Mouse (Mus musculus): ENCODE data around the gene Sdk1. TPM values are rescaled to one million over a fixed set of nuclear protein-coding genes. Genes with fewer than 3 reads are reported as not detected.

Sdk1 gene
- under 1 TPM in 6 of 26 experiments, not detected in 20; 0.06 to 0.51 (median 0.36) TPM for total RNA-seq (2018; cell fraction: chromatin; rRNA removed)
- under 1 TPM in 13 of 26 experiments, not detected in 13; under 0.01 to 0.37 (median 0.04) TPM for total RNA-seq (2018; cell fraction: cytosol; rRNA removed)
- under 1 TPM in 6 of 26 experiments, not detected in 20; 0.05 to 0.60 (median 0.06) TPM for total RNA-seq (2018; cell fraction: nucleus; rRNA removed)
- polyA plus RNA-seq (2018) = not detected in 3 replicates

- Histone ChIP-seq H3K4me3 (ENCODE audit: inconsistent target) (no peak within 1 kb of the TSS), H3K36me3 (ENCODE audit: inconsistent target) (no peaks in the 10 kb centered on the region), H3K79me2 (ENCODE audit: inconsistent target) (no peaks in the 10 kb centered on the region), H3K27ac (no peak within 1 kb of the TSS)
- 2% methylated on average over 57 of the region's 77 CpGs for WGBS (ENCODE audit: missing documents)
Measured at GRCm38 (mm10) chr5:141240841-141241543, at the start of gene Sdk1. Gene Sdk1 (plus strand): TSS chr5:141241490.

DNA sequence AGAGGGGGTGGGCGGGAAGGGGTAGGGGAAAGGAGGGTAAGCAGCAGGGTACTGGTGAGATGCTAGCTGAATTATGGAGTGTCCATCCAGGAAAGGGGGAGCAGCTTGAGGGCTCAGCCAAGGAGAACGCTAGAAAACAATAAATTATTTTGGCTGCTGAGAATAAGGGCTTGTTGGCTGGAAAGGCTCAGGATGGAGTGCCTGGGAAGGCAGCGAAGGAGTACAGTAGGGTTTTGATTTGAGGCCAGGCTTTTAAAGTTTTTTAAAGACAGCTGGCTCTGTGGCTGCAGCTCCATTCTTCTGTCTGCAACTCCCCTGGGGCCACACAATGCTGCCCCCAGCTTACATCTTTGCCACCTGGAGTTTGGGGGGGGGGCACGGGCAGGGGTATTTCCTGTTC, 44.0 kb upstream of the Sdk1 start:
- H3K36me3 ChIP-seq (ENCODE audit: inconsistent target) = no peaks in the 10 kb centered on the region
- H3K4me3 ChIP-seq (ENCODE audit: inconsistent target) = no peak overlapping the region
- WGBS (ENCODE audit: missing documents) = 28% methylated on average over 3 of the region's 4 CpGs
- no peaks in the 10 kb centered on the region for H3K79me2 ChIP-seq (ENCODE audit: inconsistent target)
- H3K27ac ChIP-seq = no peak overlapping the region

- Histone ChIP-seq H3K36me3 (ENCODE audit: inconsistent target) (no peaks in the 10 kb centered on the region), H3K4me3 (ENCODE audit: inconsistent target) (no peak overlapping the region), H3K27ac (no peak overlapping the region), H3K79me2 (ENCODE audit: inconsistent target) (no peaks in the 10 kb centered on the region)
- WGBS (ENCODE audit: missing documents) = 88% methylated on average over 11 of the region's 11 CpGs
Measured at GRCm38 (mm10) chr5:141202276-141203065, 38.8 kb upstream of the Sdk1 start.

GRCm38 (mm10) chr5:141207061-141207460, 34.2 kb upstream of the Sdk1 start:
- H3K79me2 ChIP-seq (ENCODE audit: inconsistent target) = no peaks in the 10 kb centered on the region
- WGBS (ENCODE audit: missing documents) = 26% methylated on average over 5 of the region's 5 CpGs

DNA sequence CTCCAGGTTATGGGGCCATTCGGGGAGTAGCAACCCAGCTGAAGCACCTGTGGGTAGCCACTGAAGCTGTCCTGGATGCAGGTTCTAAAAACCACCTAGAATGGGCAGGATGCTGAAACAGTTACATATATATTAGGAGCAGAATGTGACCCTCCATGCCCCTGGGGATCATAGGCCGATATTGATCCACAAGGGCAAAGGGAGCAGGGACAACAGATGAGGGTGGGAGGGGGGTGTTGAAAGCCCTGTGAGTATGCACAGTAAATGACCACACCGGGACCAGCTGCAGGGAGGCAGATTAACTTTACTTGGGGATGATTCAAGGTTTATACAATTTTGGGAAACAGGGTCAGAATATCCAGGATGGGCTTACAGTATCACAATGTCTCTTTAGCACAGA, 16.0 kb upstream of the Sdk1 start:
- Histone ChIP-seq H3K79me2 (ENCODE audit: inconsistent target) (no peaks in the 10 kb centered on the region), H3K36me3 (ENCODE audit: inconsistent target) (no peaks in the 10 kb centered on the region), H3K27ac (no peak overlapping the region), H3K4me3 (ENCODE audit: inconsistent target) (no peak overlapping the region)
- WGBS (ENCODE audit: missing documents) = 77% methylated on average over 3 of the region's 3 CpGs

More at GRCm38 (mm10) chr5:141207061-141207460, 34.2 kb upstream of the Sdk1 start:
- Histone ChIP-seq H3K4me3 (ENCODE audit: inconsistent target) (no peak overlapping the region), H3K36me3 (ENCODE audit: inconsistent target) (no peaks in the 10 kb centered on the region), H3K27ac (no peak overlapping the region)

GRCm38 (mm10) chr5:141234326-141234725, 7.0 kb upstream of the Sdk1 start:
- WGBS (ENCODE audit: missing documents) = 31% methylated on average over 4 of the region's 4 CpGs
- H3K79me2 ChIP-seq (ENCODE audit: inconsistent target) = no peaks in the 10 kb centered on the region
- no peak overlapping the region for H3K4me3 ChIP-seq (ENCODE audit: inconsistent target)
- no peak overlapping the region for H3K27ac ChIP-seq
- no peaks in the 10 kb centered on the region for H3K36me3 ChIP-seq (ENCODE audit: inconsistent target)

- Histone ChIP-seq H3K79me2 (ENCODE audit: inconsistent target) (no peaks in the 10 kb centered on the region), H3K4me3 (ENCODE audit: inconsistent target) (no peak overlapping the region), H3K27ac (no peak overlapping the region), H3K36me3 (ENCODE audit: inconsistent target) (no peaks in the 10 kb centered on the region)
- 30% methylated on average over 5 of the region's 5 CpGs for WGBS (ENCODE audit: missing documents)
Measured at GRCm38 (mm10) chr5:141239401-141239800, 1.9 kb upstream of the Sdk1 start.

- WGBS (ENCODE audit: missing documents) = 7% methylated on average over 10 of the region's 10 CpGs
- Histone ChIP-seq H3K79me2 (ENCODE audit: inconsistent target) (no peaks in the 10 kb centered on the region), H3K4me3 (ENCODE audit: inconsistent target) (no peak overlapping the region), H3K36me3 (ENCODE audit: inconsistent target) (no peaks in the 10 kb centered on the region), H3K27ac (no peak overlapping the region)
Measured at GRCm38 (mm10) chr5:141240441-141240840, 849 bp upstream of the Sdk1 start.

GRCm38 (mm10) chr5:141241645-141242284, 475 bp downstream of the Sdk1 start:
- WGBS (ENCODE audit: missing documents) = 1% methylated on average over 61 of the region's 82 CpGs
- no peak overlapping the region for H3K4me3 ChIP-seq (ENCODE audit: inconsistent target)
- H3K36me3 ChIP-seq (ENCODE audit: inconsistent target) = no peaks in the 10 kb centered on the region

GRCm38 (mm10) chr5:141243253-141243965, 2.1 kb downstream of the Sdk1 start:
- H3K4me3 ChIP-seq (ENCODE audit: inconsistent target) = no peak overlapping the region
- WGBS (ENCODE audit: missing documents) = 7% methylated on average over 33 of the region's 33 CpGs
- H3K36me3 ChIP-seq (ENCODE audit: inconsistent target) = no peaks in the 10 kb centered on the region
- no peak overlapping the region for H3K27ac ChIP-seq
- no peaks in the 10 kb centered on the region for H3K79me2 ChIP-seq (ENCODE audit: inconsistent target)

More at GRCm38 (mm10) chr5:141241645-141242284, 475 bp downstream of the Sdk1 start:
- Histone ChIP-seq H3K79me2 (ENCODE audit: inconsistent target) (no peaks in the 10 kb centered on the region), H3K27ac (no peak overlapping the region)

DNA sequence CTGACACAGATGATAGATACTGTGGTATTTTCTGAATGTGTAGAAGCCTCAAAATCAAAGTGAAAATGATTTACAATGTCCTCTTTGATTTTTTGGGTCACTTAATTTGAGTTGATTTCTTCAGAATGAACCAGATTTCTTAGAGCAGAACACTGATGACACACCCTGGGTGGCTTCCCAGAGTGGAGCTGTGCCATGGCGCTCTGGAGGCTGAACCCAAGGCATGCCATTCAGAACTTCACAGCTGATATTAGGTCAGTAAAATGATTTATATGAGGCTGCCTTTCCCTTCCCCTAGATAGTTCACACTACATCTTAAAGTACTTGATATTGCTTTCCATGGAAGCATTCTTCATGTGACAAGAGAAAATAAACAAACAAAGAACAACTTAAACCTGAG, 23.0 kb downstream of the Sdk1 start:
- Histone ChIP-seq H3K27ac (no peak overlapping the region), H3K4me3 (ENCODE audit: inconsistent target) (no peak overlapping the region), H3K36me3 (ENCODE audit: inconsistent target) (no peaks in the 10 kb centered on the region), H3K79me2 (ENCODE audit: inconsistent target) (no peaks in the 10 kb centered on the region)
- 94% methylated on average over 1 of the region's 1 CpGs for WGBS (ENCODE audit: missing documents)

DNA sequence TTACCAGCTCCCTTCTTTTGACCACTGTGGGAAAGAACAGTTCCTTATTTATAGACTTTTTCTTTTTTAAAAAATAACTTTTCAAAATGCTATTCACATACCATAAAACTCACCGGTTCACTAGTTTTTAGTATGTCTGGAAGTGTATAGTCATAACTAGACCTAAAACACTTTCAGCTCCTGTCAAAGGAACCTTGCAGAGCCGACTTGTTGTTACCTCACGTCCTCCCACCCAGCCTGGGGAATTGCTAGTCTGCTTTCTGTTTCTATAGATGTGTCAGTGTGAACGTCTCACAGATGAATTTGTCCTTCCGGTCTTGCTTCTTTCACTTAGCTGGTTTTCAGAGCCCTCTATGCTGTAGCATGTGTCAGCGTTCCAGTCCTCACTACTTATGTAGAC, 35.8 kb downstream of the Sdk1 start:
- 81% methylated on average over 6 of the region's 6 CpGs for whole genome bisulfite sequencing (ENCODE audit: missing documents)

DNA sequence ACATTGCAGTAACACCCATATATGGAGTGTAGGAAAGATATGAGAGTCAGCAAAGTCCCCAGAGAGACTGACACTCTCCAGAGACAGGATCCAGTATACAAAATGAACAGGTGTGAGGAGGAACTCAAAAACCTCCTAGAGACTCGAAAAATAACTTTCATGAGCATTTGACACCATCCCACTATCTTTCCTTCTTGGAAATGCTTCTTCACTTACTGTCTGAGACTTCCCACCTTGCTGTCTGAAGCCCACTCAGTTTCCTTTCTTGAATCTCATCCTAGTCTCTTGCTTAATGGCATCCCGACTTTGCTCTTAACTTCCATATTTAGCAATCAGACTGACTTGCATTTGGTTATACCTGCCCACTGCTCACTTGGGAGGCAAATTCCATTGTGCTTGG, 40.5 kb downstream of the Sdk1 start:
- Histone ChIP-seq H3K79me2 (ENCODE audit: inconsistent target) (no peaks in the 10 kb centered on the region), H3K36me3 (ENCODE audit: inconsistent target) (no peaks in the 10 kb centered on the region), H3K27ac (no peak overlapping the region), H3K4me3 (ENCODE audit: inconsistent target) (no peak overlapping the region)
- WGBS (ENCODE audit: missing documents) = 64% methylated on average over 2 of the region's 2 CpGs

More for the DNA sequence above, 35.8 kb downstream of the Sdk1 start:
- H3K27ac ChIP-seq = no peak overlapping the region
- no peaks in the 10 kb centered on the region for H3K36me3 ChIP-seq (ENCODE audit: inconsistent target)
- no peaks in the 10 kb centered on the region for H3K79me2 ChIP-seq (ENCODE audit: inconsistent target)
- no peak overlapping the region for H3K4me3 ChIP-seq (ENCODE audit: inconsistent target)

- no peak overlapping the region for H3K27ac ChIP-seq
- H3K79me2 ChIP-seq (ENCODE audit: inconsistent target) = no peaks in the 10 kb centered on the region
- H3K36me3 ChIP-seq (ENCODE audit: inconsistent target) = no peaks in the 10 kb centered on the region
- no peak overlapping the region for H3K4me3 ChIP-seq (ENCODE audit: inconsistent target)
Measured at GRCm38 (mm10) chr5:141289611-141290010, 48.3 kb downstream of the Sdk1 start.
